Comparison of ENCODE assay signal across 25 mouse cellular contexts in the genomic region with DNA sequence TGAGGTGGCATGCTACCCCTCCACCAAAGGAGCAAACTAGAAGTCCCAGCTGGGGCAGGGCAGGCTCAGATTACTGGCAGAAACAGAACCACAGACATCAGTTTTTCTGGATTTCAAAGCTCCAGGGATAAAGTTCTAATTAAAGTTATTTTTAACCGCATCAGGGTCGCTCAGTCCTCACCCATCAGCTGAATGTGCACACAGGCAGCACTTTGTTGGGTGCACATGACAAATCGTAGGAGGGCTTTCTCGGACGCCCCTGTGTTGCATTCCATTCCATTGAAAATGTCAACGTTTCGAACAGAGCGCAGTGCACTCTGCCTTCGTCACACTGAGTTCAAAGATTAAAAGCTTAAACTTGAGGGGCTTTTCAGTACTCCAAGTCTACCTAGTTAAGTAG.
A peak's percentile ranks its signal among the peaks of the same experiment; 100 is the strongest.
DNase-seq lines count a peak whose midpoint lies in the region; ATAC-seq and TF ChIP-seq lines count a peak whose summit lies in the region.
"Had no signal": no experiment of that assay in that cellular context is flagged by ENCODE, and none has a peak within 500 bp of the region (broad histone marks: within the 10 kb centered on the region; RNA-seq: fewer than 3 reads in every experiment).

No protein-coding gene starts in this region.

- H3K9ac ChIP-seq in heart, adult 2 months (ENCODE audit: low read depth, low read length): no peak overlapping the region
- no peak overlapping the region for H3K9ac ChIP-seq in heart, embryonic 16.5 days (ENCODE audit: low read length)
- H3K9ac ChIP-seq in embryonic facial prominence, embryonic 13.5 days: no peak overlapping the region
- H3K9ac ChIP-seq: limb, embryonic 15.5 days; liver, embryonic 14.5 days; lung, embryonic 14.5 days; midbrain, embryonic 13.5 days had no signal

- H3K36me3 ChIP-seq in heart, adult 2 months (ENCODE audit: control insufficient read depth, insufficient read depth, low read length): no peaks in the 10 kb centered on the region
- no peaks in the 10 kb centered on the region for H3K36me3 ChIP-seq in heart, embryonic 16.5 days (ENCODE audit: control insufficient read depth, insufficient read depth)
- no peaks in the 10 kb centered on the region for H3K36me3 ChIP-seq in embryonic facial prominence, embryonic 13.5 days
- H3K36me3 ChIP-seq: G1E; limb, embryonic 15.5 days; midbrain, embryonic 13.5 days had no signal

- H3K79me2 ChIP-seq in heart, adult 2 months (replicated peaks; ENCODE audit: control insufficient read depth, insufficient read depth, low read length): no peaks in the 10 kb centered on the region

- TF ChIP-seq CTCF in heart, adult 2 months (IDR thresholded peaks at IDR 0.05): no peak

- 83% methylated on average over 9 of the region's 9 CpGs for WGBS in heart, adult 2 months
- WGBS in heart, embryonic 16.5 days: 36% methylated on average over 9 of the region's 9 CpGs
- WGBS in embryonic facial prominence, embryonic 13.5 days: 35% methylated on average over 9 of the region's 9 CpGs

- H3K4me3 ChIP-seq in heart, adult 2 months: no peak overlapping the region
- no peak overlapping the region for H3K4me3 ChIP-seq in heart, embryonic 16.5 days (ENCODE audit: low read length)
- H3K4me3 ChIP-seq in embryonic facial prominence, embryonic 13.5 days: no peak overlapping the region
- H3K4me3 ChIP-seq: limb, embryonic 15.5 days; midbrain, embryonic 13.5 days had no signal

- ATAC-seq in heart, embryonic 16.5 days (replicated peaks; ENCODE audit: extremely low read depth, insufficient read depth, low FRiP score): no peak
- ATAC-seq in embryonic facial prominence, embryonic 13.5 days (ENCODE audit: insufficient number of reproducible peaks, insufficient read depth, low FRiP score, low TSS enrichment, low read depth): no peak
- ATAC-seq: hindbrain, embryonic 16.5 days; intestine, embryonic 16.5 days; midbrain, embryonic 13.5 days; Patski had no signal

- H3K27me3 ChIP-seq in heart, adult 2 months (ENCODE audit: control insufficient read depth, insufficient read depth, low read length): no peaks in the 10 kb centered on the region
- H3K27me3 ChIP-seq in heart, embryonic 16.5 days (ENCODE audit: control insufficient read depth, insufficient read depth, low read length): no peaks in the 10 kb centered on the region
- H3K27me3 ChIP-seq in embryonic facial prominence, embryonic 13.5 days: no peaks in the 10 kb centered on the region
- H3K27me3 ChIP-seq: CH12.LX; limb, embryonic 15.5 days; midbrain, embryonic 13.5 days; Patski had no signal

- peak; percentile 33 for DNase-seq in heart, adult 11 months
- DNase-seq in heart, adult 2 months: no peak
- no peak for DNase-seq in heart, postnatal 14 days
- peak; percentile 39 for DNase-seq in brain, adult 2 months (ENCODE audit: low read depth, low spot score)
- DNase-seq in yolk sac, embryonic 10.5 days (ENCODE audit: low spot score): no peak
- DNase-seq: adrenal gland, postnatal 36 days; B cell, adult 2 months; cerebellum, adult 11 months; cerebellum, adult 9-11 months; gastrocnemius, postnatal 36 days; kidney, adult 9 months; kidney, postnatal 25 days; layer of hippocampus, adult 9-11 months; lung, embryonic 14.5 days; retina, postnatal 1 day had no signal

- no peak for TF ChIP-seq POLR2A in heart, adult 2 months (IDR thresholded peaks at IDR 0.05; ENCODE audit: insufficient read depth, low read depth, low read length)

- H3K4me1 ChIP-seq in heart, adult 2 months (ENCODE audit: control insufficient read depth, insufficient read depth, low read length): no peaks in the 10 kb centered on the region; the same call in 1 of the 2 replicates
- peaks cover 18% of the 10 kb centered on the region for H3K4me1 ChIP-seq in heart, embryonic 16.5 days (ENCODE audit: control insufficient read depth, insufficient read depth, low read length)
- H3K4me1 ChIP-seq in embryonic facial prominence, embryonic 13.5 days: peaks cover 10% of the 10 kb centered on the region
- H3K4me1 ChIP-seq: midbrain, embryonic 13.5 days had no signal

- H3K9me3 ChIP-seq in heart, embryonic 16.5 days (replicated peaks; ENCODE audit: control insufficient read depth, low read length): no peaks in the 10 kb centered on the region
- no peaks in the 10 kb centered on the region for H3K9me3 ChIP-seq in embryonic facial prominence, embryonic 13.5 days
- H3K9me3 ChIP-seq: limb, embryonic 15.5 days; midbrain, embryonic 13.5 days had no signal

- intact Hi-C loops in heart, adult 2 months (cut with DNase I): no loop called here
- intact Hi-C loops in heart, postnatal 14 days (cut with DNase I): no loop called here

- 0 out of 2 replicates have a peak overlapping the region, but pooled peaks have one; percentile 10 for H3K4me2 ChIP-seq in heart, embryonic 16.5 days (ENCODE audit: low read depth, low read length)
- H3K4me2 ChIP-seq in embryonic facial prominence, embryonic 13.5 days: peak overlapping the region; percentile 19; the same call in 1 of the 2 replicates
- H3K4me2 ChIP-seq: limb, embryonic 15.5 days; lung, embryonic 14.5 days; midbrain, embryonic 13.5 days had no signal

- H3K27ac ChIP-seq in heart, adult 2 months: no peak overlapping the region
- peak overlapping the region; percentile 52; the same call in 1 of the 2 replicates for H3K27ac ChIP-seq in heart, embryonic 16.5 days (ENCODE audit: low read length)
- no peak overlapping the region for H3K27ac ChIP-seq in embryonic facial prominence, embryonic 13.5 days
- H3K27ac ChIP-seq: limb, embryonic 15.5 days; liver, embryonic 14.5 days; midbrain, embryonic 13.5 days had no signal

- TF ChIP-seq EP300 in heart, adult 2 months (IDR thresholded peaks at IDR 0.05; ENCODE audit: insufficient read depth, low read depth, low read length): no peak

Comparison
In these comparisons a context has a peak if more than half of its experiments do, and no peak if none do; other contexts are left out.
1. DNase-seq: peak in heart, adult 11 months (single experiment) and brain, adult 2 months (single experiment); none in heart, adult 2 months (0 of 2), heart, postnatal 14 days (0 of 2) and yolk sac, embryonic 10.5 days (single experiment).